Mouse (Mus musculus) embryo, embryonic 10.5 days (tissue): Measurements from ENCODE around the gene Gm36245.
"Not testable (repeated sequence)": the region's sequence is repeated elsewhere in the genome, so short reads cannot be mapped to it uniquely, and the experiment has no call there.

Experiments used
- DNase-seq: peaks from one replicate; pipeline ENCODE4 v3.0.0-alpha.2; 2015; ENCODE audit warnings: low spot score

The Gm36245 gene

DNA sequence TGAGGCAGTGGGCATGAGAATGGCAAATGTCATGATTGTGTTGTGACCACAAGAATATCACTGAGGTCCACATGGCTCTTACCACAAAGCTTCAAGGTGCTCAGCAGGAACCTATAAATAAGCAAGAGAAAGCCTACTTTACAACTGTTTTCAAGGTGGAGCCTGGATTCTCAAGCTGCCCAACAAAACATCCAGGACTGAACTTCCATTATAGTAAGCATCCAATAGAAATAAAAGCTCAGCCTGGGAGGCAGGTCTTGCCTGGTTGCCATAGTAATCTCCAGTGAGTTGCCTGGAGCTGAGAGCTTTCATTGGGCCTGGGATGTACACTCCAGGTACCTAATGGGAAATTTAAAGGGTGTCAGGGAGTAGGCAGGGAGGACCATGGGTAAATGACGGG is at the start of gene Gm36245:
Gene Gm36245 (plus strand): TSS at position 301 of the 400 bp plus-strand sequence.
- no peak for DNase-seq

DNA sequence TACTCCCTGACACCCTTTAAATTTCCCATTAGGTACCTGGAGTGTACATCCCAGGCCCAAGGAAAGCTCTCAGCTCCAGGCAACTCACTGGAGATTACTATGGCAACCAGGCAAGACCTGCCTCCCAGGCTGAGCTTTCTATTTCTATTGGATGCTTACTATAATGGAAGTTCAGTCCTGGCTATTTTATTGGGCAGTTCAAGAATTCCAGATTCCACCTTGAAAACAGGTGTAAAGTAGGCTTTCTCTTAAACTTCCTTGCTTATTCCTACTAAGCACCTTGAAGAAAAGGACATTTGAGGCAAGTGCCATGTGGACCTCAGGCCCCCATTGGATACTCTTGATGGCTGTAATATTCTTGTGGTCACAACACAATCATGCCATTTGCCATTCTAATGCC is 37.3 kb upstream of the Gm36245 start, which contains the start of gene 1700025B11Rik:
Gene 1700025B11Rik (minus strand): TSS at position 101 of the 400 bp plus-strand sequence.
- no peak for DNase-seq

DNA sequence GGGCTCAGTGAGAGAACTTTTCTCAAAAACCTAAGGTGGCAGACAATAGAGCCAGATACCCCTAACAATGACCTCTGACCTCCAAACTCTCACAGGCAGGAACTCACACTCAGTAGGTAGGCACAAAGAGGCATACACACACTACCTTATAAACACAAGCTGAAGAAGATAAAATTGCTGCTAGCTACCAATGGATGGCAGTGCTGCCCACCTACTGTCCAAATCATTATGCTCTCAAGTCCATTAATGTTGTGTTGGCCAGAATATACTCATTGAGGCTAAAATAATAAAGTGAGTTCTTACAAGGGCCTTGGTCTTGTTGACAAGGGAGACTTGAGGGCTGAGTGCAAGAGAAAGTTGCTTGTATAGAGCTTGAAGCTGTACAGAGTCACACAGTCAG is 35.8 kb upstream of the Gm36245 start:
- no peak for DNase-seq

DNA sequence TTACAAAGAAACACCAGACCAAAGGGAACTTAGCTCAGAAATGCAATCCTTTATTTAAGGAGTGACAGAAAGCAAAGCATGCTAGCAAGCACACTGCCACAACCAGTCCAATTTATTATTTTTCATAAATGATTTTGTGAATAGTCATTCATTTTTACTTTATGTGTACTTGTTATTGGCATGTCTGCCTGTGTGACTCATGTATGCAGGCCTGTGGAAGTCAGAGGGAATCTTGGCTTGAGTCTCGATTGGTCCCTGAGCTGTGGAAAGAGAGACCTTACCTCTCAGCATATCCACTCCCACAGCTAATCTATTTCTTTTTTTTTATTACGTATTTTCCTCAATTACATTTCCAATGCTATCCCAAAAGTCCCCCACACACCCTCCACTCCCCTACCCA is 20.3 kb upstream of the Gm36245 start:
- no peak for DNase-seq

DNA sequence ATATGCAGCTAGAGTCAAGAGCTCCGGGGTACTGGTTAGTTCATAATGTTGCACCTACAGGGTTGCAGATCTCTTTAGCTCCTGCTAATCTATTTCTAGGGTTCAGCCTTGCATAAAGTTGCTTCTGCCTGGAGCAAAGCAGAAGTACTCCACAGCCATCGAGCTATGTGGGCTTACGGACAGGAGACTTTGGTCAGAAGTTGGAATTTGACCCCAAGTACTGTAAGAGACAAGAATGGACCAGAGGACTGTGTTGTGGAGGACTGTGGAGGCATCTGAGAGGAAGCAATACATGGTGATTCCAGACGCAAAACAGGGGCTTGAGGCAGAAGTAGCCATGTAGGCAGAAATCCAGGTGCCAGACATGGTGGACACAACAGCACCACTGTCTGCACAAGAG is 19.7 kb upstream of the Gm36245 start:
- DNase-seq = no peak

DNA sequence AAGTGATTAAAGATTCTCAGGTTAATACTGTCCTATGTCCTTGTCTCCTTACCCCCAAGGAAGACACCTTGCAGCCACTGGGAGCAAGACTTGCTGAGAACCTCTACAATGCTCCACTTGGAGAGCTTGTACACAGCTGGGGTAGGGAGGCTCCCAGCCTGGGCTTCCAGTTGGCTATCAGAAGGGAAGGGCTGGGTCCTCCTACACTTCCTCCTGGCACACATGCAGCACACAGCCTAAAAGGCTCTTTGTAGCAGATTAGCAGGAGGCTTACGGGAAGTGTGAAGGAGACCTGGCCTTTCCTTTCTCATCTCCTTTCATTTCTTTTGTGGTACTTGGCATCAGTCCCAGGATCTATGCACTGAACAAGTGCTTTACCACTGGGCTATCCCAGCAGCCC is 17.4 kb upstream of the Gm36245 start:
- no peak for DNase-seq

DNA sequence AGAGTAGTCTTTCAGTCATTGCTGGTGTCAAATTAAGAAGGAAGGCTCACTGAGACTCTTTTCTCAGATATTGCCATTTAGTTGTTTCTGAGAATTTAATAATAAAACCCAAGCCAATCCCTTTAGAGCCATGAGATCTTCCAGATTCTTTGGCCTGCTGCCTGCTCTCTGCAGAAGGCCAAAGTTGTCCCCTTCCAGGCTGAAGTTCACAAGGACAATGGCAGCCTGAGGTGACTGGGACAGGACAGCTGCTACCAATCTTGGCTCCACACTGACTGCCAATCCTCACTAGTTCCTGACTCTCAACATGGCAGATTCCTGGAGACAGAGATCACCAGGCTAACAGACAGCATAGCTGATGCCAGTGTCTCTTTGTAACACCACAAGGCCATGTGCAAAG is 12.0 kb upstream of the Gm36245 start:
- DNase-seq = no peak

DNA sequence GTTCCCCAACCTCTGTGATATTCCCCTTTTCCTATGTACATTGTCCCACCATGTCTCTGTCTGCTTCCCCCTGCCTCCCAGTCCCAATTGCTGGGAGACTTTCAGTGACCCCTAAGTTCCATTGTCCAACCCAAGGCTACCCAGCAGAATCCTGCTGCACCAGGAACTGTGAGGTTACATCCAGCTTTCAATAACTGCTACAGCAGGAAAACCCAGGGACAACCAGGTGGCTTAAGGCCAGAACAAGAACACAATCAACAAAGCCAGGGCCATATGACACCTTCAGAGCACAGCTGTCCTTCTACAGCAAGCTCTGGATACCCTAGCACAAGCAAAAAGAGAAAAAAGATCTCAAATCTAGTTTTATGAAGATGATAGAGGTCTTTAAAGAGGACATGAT is 10.1 kb upstream of the Gm36245 start:
- no peak for DNase-seq

DNA sequence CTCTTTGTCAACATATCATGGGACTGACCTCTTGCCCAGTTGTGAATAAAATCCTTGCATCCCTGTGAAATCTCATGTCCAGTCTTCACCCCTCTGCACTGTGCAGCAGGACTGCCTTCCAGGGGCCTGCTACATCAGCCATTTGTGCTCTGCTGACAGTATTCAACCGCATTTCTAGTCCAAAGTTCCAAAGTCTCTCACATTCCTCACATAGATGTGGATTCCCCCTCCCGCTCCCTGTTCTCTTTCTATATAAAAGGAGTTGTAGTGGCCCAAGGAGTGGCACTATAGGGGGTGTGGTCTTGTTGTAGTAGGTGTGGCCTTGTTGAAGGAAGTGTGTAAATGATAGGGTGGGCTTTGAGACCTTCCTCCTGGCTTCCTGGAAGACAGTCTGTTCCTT is 8.2 kb upstream of the Gm36245 start:
- DNase-seq = no peak

DNA sequence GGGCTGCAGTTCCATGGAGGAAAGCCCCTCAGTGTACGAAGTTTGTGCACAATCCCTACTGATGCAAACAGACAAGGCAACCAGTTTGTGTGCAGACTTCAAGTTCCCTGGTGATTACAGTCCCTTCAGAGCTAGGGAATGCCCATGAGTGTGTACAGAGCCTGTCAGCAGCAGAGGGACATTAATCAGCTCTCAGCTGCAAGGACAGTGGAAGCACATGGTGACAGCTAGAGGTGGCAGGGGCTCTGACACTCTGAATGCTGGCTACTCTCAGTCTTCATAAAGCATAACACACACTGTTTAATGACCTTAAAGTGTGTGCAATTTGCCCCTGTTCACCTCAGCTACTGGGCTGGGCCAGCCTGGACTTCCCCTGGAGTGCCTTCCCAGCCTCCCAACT is 5.5 kb upstream of the Gm36245 start:
- DNase-seq = no peak

DNA sequence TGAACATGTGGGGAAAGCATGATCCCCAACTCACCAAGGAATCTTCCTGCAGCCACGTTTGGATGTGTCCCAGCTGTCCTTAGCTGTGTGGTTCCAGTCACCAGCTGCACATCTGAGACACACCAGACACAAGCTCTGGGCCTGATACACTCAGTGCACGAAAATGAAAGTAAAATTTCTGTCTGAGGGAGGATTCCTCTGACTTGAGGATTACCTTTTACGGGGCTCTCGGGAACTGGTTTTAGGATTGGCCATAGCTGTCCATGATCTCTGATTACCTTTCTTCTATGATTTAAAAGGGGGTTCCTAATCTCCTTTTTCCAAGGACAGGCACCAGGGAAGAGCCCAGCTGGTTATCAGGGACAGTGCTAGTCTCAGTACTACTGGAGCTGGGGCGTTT is 3.1 kb upstream of the Gm36245 start, which contains the start of gene Apol10b:
Gene Apol10b (minus strand): TSS at position 165 of the 400 bp plus-strand sequence.
- no peak for DNase-seq

DNA sequence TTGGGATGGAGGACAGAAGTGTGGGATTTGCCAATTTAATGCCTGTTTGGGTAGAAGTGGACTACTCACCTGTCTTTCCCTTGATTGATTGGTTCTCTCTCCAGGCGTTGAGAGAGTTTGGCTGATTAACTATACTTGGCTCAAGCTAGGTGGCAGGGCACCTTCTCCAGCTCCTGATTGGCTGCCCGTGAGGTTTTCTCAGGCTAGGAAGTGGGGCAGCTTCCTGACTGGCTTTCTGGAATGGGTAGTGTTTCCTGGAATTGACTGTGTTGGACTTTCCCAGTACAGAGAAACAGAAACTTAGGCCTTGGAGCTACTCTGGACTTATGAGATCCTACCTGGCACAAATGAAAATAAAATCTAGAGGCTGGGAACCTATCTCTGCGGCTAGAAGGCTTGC is 629 bp upstream of the Gm36245 start:
- no peak for DNase-seq

DNA sequence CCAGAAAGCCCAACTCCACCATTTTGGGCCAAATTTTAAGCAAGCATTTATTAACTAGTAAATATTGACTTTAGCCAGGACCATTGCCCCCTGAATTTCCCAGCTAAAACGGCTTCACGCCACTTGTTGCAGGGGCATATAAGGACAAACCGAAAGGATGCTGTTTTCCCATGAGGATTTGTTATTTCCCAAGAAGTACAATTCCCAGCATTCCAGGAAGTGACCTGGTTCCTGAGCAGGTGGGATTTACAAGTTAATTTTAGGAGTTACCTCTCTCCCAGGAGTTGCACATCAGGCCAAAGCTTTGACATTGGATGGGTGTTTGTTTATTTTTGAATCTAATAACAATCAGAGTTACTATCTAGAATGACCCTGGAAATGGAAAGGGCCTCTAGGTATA is 7.0 kb downstream of the Gm36245 start:
- DNase-seq = no peak

DNA sequence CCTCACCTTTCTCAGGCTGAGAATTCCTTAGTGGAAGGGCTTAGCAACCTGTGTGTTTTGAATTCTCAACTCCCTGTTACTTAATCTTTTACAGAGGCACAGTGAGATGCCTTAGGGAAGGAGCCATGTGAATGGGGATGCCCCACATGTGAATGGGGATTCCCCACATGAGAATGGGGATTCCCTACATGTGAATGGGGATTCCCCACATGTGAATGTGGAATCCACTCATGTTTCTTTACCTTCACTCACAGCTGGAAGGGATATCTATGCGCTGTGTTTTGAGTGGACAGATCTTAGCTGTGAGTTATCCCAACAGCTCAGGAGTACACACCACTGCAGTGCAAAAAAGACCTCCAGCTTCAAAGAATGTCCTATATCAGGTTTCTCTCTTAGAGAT is 25.7 kb downstream of the Gm36245 start:
- DNase-seq = no peak

DNA sequence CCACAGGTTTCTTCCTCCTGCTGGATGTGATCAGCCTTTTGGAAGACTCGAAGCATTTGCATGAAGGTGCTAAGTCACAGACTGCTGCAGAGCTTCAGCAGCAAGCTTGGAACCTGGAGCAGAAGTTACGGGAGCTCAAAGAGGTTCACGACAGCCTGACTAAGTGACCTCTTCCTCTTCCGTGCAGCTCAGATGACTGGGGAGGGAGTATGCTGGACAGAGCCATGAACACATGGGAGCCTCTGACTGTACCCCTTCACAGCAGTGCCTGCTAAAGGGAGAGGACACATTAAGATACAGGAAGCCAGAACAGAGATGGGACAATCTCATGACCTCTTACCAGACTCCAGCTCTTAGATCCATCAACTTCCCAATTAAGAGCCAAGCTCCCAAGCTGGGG is 27.4 kb downstream of the Gm36245 start:
- not testable (repeated sequence) for DNase-seq

DNA sequence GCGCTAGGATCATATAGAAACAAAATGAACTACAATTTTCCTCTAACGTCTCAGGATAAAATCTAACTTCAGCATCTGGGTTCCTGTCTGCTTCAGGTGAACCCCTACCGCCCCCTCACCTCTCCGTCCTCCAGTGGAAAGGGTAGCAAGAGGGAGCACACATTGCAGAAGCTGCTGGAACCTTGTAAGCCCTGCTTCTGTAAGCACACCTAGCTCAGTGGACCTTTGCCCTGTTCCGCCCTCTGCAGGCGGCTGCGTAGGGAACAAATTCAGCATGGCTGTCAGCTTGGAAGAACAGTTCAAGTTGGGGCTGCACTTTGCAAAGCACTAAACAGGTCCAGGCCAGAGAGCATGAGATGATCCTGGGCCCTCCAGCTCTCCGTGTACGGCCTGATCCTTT is 29.6 kb downstream of the Gm36245 start:
- peak; percentile 5 for DNase-seq

DNA sequence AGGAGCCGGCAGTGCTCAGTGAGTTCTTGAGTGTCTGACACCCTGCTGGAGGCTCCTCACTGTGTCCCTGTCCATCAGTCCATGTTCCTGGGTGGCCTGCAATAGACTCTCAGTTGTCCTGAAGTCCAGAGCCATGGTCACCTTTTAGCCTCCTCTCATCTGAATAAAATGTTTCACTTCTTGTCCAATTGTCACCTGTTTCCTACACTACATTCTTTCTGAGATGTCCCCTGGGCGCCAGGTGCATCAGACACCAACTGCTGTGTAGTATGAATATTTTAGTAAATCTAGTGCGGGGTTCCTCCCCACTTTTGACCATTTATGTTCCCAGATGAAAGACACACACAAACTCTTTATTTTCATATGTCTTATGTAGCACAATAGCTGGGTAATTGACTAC is 30.8 kb downstream of the Gm36245 start:
- DNase-seq = not testable (repeated sequence)

DNA sequence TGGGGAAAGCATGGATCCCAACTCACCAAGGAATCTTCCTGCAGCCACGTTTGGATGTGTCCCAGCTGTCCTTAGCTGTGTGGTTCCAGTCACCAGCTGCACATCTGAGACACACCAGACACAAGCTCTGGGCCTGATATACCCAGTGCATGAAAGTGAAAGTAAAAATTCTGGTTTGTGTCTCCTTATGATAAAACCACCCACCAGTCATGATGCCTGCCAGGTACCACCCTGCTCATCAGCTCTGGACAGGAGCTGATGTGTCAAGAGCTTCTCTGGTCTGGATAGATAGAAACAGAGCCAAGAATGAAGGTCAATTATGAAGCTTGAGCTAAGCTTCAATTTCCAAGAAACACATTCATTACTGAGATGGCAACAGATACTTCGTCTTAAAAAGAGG is 44.1 kb downstream of the Gm36245 start, which contains the start of gene Apol11b:
Gene Apol11b (minus strand): TSS at position 111 of the 400 bp plus-strand sequence.
- not testable (repeated sequence) for DNase-seq

DNA sequence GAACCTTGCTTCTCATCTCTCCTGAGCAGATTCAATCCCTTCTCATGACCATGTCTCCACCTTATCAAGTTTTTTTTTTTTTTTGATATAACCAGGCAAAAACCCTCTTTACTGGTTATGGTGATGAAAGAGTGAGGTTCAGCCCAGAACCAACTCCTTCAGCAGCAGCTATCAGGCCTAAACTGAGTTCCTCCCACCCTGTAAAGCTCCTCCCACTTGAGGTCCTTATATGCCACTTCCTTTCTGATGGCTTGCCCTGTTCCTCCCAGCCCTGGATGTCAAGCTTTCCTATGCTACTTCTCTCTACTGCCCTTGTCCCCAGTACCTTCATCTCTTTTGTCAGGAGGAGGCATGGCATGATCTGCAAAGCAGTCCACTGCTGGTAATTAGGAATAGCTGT is 52.1 kb downstream of the Gm36245 start:
- not testable (repeated sequence) for DNase-seq
